24 mouse cellular contexts compared by ENCODE assay signal in the genomic region with DNA sequence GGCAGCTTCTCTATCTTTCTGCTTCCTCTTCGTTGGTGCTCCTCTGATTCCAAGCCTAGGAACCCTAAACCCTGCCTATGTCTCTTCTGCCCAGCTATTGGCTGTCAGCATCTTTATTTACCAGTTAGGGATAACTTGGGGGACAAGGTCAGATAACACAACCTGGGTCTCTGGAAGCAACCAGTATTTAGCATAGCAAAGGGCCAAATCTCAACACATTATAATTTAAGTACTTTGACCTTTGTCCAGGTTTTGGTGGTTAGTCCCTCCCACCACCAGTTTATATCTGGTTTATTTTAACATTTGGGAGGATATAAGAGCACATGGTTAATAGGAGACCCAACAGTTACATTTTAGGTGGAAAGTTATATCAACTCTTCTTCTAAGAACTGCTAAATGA. TPM values are rescaled to one million over a fixed set of nuclear protein-coding genes. Genes with fewer than 3 reads are reported as not detected.
A peak's percentile ranks its signal among the peaks of the same experiment; 100 is the strongest.
DNase-seq lines count a peak whose midpoint lies in the region; ATAC-seq and TF ChIP-seq lines count a peak whose summit lies in the region.
"Had no signal": no experiment of that assay in that cellular context is flagged by ENCODE, and none has a peak within 500 bp of the region (broad histone marks: within the 10 kb centered on the region; RNA-seq: fewer than 3 reads in every experiment).

No protein-coding gene starts in this region.

- no peak for TF ChIP-seq POLR2A in kidney, adult 2 months (IDR thresholded peaks at IDR 0.05; ENCODE audit: low read depth, low read length)

- H3K36me3 ChIP-seq in kidney, adult 2 months (ENCODE audit: control insufficient read depth, insufficient read depth, low read length), result peaks cover 14% of the 10 kb centered on the region
- H3K36me3 ChIP-seq in kidney, embryonic 16.5 days (ENCODE audit: insufficient read depth, low read length), result peaks cover 19% of the 10 kb centered on the region
- H3K36me3 ChIP-seq in midbrain, embryonic 16.5 days (ENCODE audit: control insufficient read depth, insufficient read depth, low read length), result peaks cover 14% of the 10 kb centered on the region
- H3K36me3 ChIP-seq in midbrain, embryonic 14.5 days (ENCODE audit: control insufficient read depth, insufficient read depth, low read length), result peaks cover 39% of the 10 kb centered on the region

- WGBS in kidney, adult 2 months, result 54% methylated on average over 1 of the region's 1 CpGs
- 75% methylated on average over 1 of the region's 1 CpGs for WGBS in kidney, embryonic 16.5 days
- WGBS in midbrain, embryonic 16.5 days, result 68% methylated on average over 1 of the region's 1 CpGs
- WGBS in midbrain, embryonic 14.5 days, result 68% methylated on average over 1 of the region's 1 CpGs

- H3K4me2 ChIP-seq in kidney, embryonic 16.5 days (replicated peaks; ENCODE audit: low read depth, low read length), result no peak overlapping the region
- H3K4me2 ChIP-seq in midbrain, embryonic 16.5 days (ENCODE audit: low read length), result 0 out of 2 replicates have a peak overlapping the region, but pooled peaks have one; percentile 17
- no peak overlapping the region for H3K4me2 ChIP-seq in midbrain, embryonic 14.5 days (ENCODE audit: low read length)
- H3K4me2 ChIP-seq: heart, embryonic 13.5 days; intestine, embryonic 15.5 days had no signal

- ATAC-seq in kidney, embryonic 16.5 days (ENCODE audit: low FRiP score, low TSS enrichment), result no peak
- no peak for ATAC-seq in midbrain, embryonic 16.5 days
- no peak for ATAC-seq in midbrain, embryonic 14.5 days (ENCODE audit: low FRiP score, low TSS enrichment)
- ATAC-seq: CD4-positive, CD25-positive, alpha-beta regulatory T cell, adult 4 months; forebrain, embryonic 13.5 days; forebrain, embryonic 16.5 days; intestine, embryonic 15.5 days; Patski had no signal

- H3K4me3 ChIP-seq in kidney, adult 2 months (ENCODE audit: insufficient read depth, low read depth, low read length), result no peak overlapping the region
- no peak overlapping the region for H3K4me3 ChIP-seq in kidney, embryonic 16.5 days (ENCODE audit: low read length)
- no peak overlapping the region for H3K4me3 ChIP-seq in midbrain, embryonic 16.5 days (ENCODE audit: low read depth, low read length)
- no peak overlapping the region for H3K4me3 ChIP-seq in midbrain, embryonic 14.5 days (replicated peaks; ENCODE audit: low read depth, low read length)
- H3K4me3 ChIP-seq: forebrain, embryonic 10.5 days; forebrain, embryonic 13.5 days; heart, adult 2 months; heart, embryonic 10.5 days; heart, embryonic 13.5 days; hindbrain, embryonic 13.5 days; intestine, embryonic 15.5 days had no signal

- no peaks in the 10 kb centered on the region for H3K9me3 ChIP-seq in kidney, embryonic 16.5 days (ENCODE audit: low read length)
- no peaks in the 10 kb centered on the region for H3K9me3 ChIP-seq in midbrain, embryonic 16.5 days (replicated peaks; ENCODE audit: control insufficient read depth, low read length, poor library complexity, severe bottlenecking)
- no peaks in the 10 kb centered on the region for H3K9me3 ChIP-seq in midbrain, embryonic 14.5 days (ENCODE audit: control insufficient read depth, low read length)
- H3K9me3 ChIP-seq: forebrain, embryonic 10.5 days; forebrain, embryonic 13.5 days; G1E; heart, embryonic 10.5 days; heart, embryonic 13.5 days; hindbrain, embryonic 13.5 days; intestine, embryonic 15.5 days had no signal

- peak; percentile 78 for DNase-seq in kidney, adult 2 months
- no peak for DNase-seq in midbrain, embryonic 14.5 days
- DNase-seq in R1 (ENCODE audit: low read depth, low spot score), result peak; percentile 26
- no peak for DNase-seq in adrenal gland, postnatal 10 days
- DNase-seq: adrenal gland, adult 2 months; adrenal gland, postnatal 25 days; cerebellum, adult 18-20 months; cerebellum, adult 9-10 months; cerebellum, postnatal 14 days; gastrocnemius, postnatal 10 days; gastrocnemius, postnatal 36 days; heart, adult 2 months had no signal

- no peak for TF ChIP-seq CTCF in kidney, adult 2 months (conservative IDR thresholded peaks at IDR 0.05; ENCODE audit: insufficient read depth, insufficient read length, low read depth, low read length)

- H3K27me3 ChIP-seq in kidney, adult 2 months (replicated peaks; ENCODE audit: control insufficient read depth, insufficient read depth, low read length), result no peaks in the 10 kb centered on the region
- no peaks in the 10 kb centered on the region for H3K27me3 ChIP-seq in kidney, embryonic 16.5 days (ENCODE audit: insufficient read depth, low read length)
- no peaks in the 10 kb centered on the region for H3K27me3 ChIP-seq in midbrain, embryonic 16.5 days (ENCODE audit: control insufficient read depth, insufficient read depth, low read depth, low read length)
- H3K27me3 ChIP-seq in midbrain, embryonic 14.5 days (ENCODE audit: control insufficient read depth, insufficient read depth, low read length), result no peaks in the 10 kb centered on the region
- H3K27me3 ChIP-seq: forebrain, embryonic 13.5 days; heart, embryonic 13.5 days; hindbrain, embryonic 13.5 days; intestine, embryonic 15.5 days; Patski had no signal

- peaks cover 21% of the 10 kb centered on the region; the same call in 1 of the 2 replicates for H3K4me1 ChIP-seq in kidney, adult 2 months (ENCODE audit: control insufficient read depth, insufficient read depth, low read length)
- peaks cover 19% of the 10 kb centered on the region for H3K4me1 ChIP-seq in kidney, embryonic 16.5 days (ENCODE audit: insufficient read depth, low read length)
- H3K4me1 ChIP-seq in midbrain, embryonic 16.5 days (ENCODE audit: control insufficient read depth, insufficient read depth, low read length), result peaks cover 49% of the 10 kb centered on the region
- peaks cover 37% of the 10 kb centered on the region for H3K4me1 ChIP-seq in midbrain, embryonic 14.5 days (ENCODE audit: control insufficient read depth, insufficient read depth, low read length)

- H3K9ac ChIP-seq in kidney, embryonic 16.5 days (replicated peaks; ENCODE audit: low read length), result no peak overlapping the region
- H3K9ac ChIP-seq in midbrain, embryonic 16.5 days (ENCODE audit: low read depth, low read length), result no peak overlapping the region
- no peak overlapping the region for H3K9ac ChIP-seq in midbrain, embryonic 14.5 days (replicated peaks; ENCODE audit: low read length)
- H3K9ac ChIP-seq: forebrain, embryonic 13.5 days; heart, embryonic 13.5 days; hindbrain, embryonic 13.5 days; intestine, embryonic 15.5 days had no signal

- H3K27ac ChIP-seq in kidney, adult 2 months (ENCODE audit: insufficient read depth, low read depth, low read length), result peak overlapping the region; percentile 90
- H3K27ac ChIP-seq in kidney, embryonic 16.5 days (ENCODE audit: low read length), result no peak overlapping the region
- H3K27ac ChIP-seq in midbrain, embryonic 16.5 days (ENCODE audit: low read length), result no peak overlapping the region
- no peak overlapping the region for H3K27ac ChIP-seq in midbrain, embryonic 14.5 days (replicated peaks; ENCODE audit: low read depth, low read length)
- H3K27ac ChIP-seq: forebrain, embryonic 10.5 days; forebrain, embryonic 13.5 days; heart, adult 2 months; heart, embryonic 10.5 days; heart, embryonic 13.5 days; hindbrain, embryonic 13.5 days; intestine, embryonic 15.5 days had no signal

RNA-seq across cellular contexts. Expression of gene Hmgcs1, which starts 6.3 kb away (rescaled TPM):
- polyA plus RNA-seq in kidney, adult 2 months (2012; rRNA removed), result 67.5 and 86.3 TPM in 2 replicates
- polyA plus RNA-seq in kidney, embryonic 16.5 days (2015; fragmentation: Nextera tagmentation; extraction: Ambion mirVana), result 202 and 204 TPM in 2 replicates
- polyA plus RNA-seq in midbrain, embryonic 16.5 days (2015; fragmentation: Nextera tagmentation; extraction: Ambion mirVana), result 635 and 644 TPM in 2 replicates
- polyA plus RNA-seq in midbrain, embryonic 14.5 days (2014; fragmentation: Nextera tagmentation; extraction: Ambion mirVana), result 432 and 511 TPM in 2 replicates
- total RNA-seq in adrenal gland, postnatal 10 days (2021), result 100 to 1,000 TPM; 219 to 270 TPM

RNA-seq across cellular contexts. Expression of gene Nim1k, which starts 59.2 kb away (rescaled TPM):
- polyA plus RNA-seq in kidney, adult 2 months (2012; rRNA removed), result 0.88 and 1.0 TPM in 2 replicates
- polyA plus RNA-seq in kidney, embryonic 16.5 days (2015; fragmentation: Nextera tagmentation; extraction: Ambion mirVana), result 1.3 and 1.4 TPM in 2 replicates
- 5.5 and 7.0 TPM in 2 replicates for polyA plus RNA-seq in midbrain, embryonic 16.5 days (2015; fragmentation: Nextera tagmentation; extraction: Ambion mirVana)
- polyA plus RNA-seq in midbrain, embryonic 14.5 days (2014; fragmentation: Nextera tagmentation; extraction: Ambion mirVana), result 3.8 and 4.4 TPM in 2 replicates
- total RNA-seq in adrenal gland, postnatal 10 days (2021), result 1 to 10 TPM; 2.0 to 3.6 TPM

Comparison
In these comparisons a context has a peak if more than half of its experiments do, and no peak if none do; other contexts are left out.
1. DNase-seq: peak in kidney, adult 2 months (single experiment) and R1 (single experiment); none in midbrain, embryonic 14.5 days (single experiment) and adrenal gland, postnatal 10 days (single experiment).